18 mouse cellular contexts compared by ENCODE assay signal in the genomic region with DNA sequence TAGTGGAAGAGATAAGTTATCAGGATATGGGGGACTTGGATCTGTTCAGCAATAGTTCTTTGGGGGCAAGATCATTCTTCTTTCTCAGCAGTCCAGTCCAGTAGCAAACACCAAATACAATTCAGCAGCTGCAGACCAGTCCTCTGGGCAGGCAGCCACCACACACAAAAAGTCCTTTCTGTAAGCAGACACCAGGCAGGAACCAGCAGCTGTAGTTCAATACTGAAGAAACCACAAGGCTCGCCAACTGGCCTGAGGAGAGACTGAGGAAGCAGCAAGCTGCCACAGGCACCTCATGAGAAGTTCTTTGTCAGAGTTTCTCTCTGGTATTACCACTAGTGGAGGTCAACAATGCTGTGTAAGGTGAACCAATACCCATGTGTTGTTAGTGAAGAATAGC.
DNase-seq lines count a peak whose midpoint lies in the region; ATAC-seq and TF ChIP-seq lines count a peak whose summit lies in the region.
"Had no signal": no experiment of that assay in that cellular context is flagged by ENCODE, and none has a peak within 500 bp of the region (broad histone marks: within the 10 kb centered on the region; RNA-seq: fewer than 3 reads in every experiment).

No protein-coding gene starts in this region.

- no peak overlapping the region for H3K27ac ChIP-seq in forebrain, postnatal 0 days (ENCODE audit: low read depth, low read length)
- H3K27ac ChIP-seq in forebrain, embryonic 16.5 days (ENCODE audit: low read length) = no peak overlapping the region
- no peak overlapping the region for H3K27ac ChIP-seq in midbrain, postnatal 0 days (ENCODE audit: low read depth, low read length)
- no peak overlapping the region for H3K27ac ChIP-seq in midbrain, embryonic 13.5 days
- H3K27ac ChIP-seq: forebrain, embryonic 15.5 days; gastrocnemius, adult 2 months; heart, adult 2 months; hindbrain, embryonic 10.5 days; hindbrain, embryonic 15.5 days had no signal

- H3K4me3 ChIP-seq in forebrain, postnatal 0 days (ENCODE audit: low read depth, low read length) = no peak overlapping the region
- H3K4me3 ChIP-seq in forebrain, embryonic 16.5 days (replicated peaks; ENCODE audit: low read length) = no peak overlapping the region
- H3K4me3 ChIP-seq in midbrain, postnatal 0 days (ENCODE audit: low read depth, low read length) = no peak overlapping the region
- no peak overlapping the region for H3K4me3 ChIP-seq in midbrain, embryonic 13.5 days (replicated peaks)
- H3K4me3 ChIP-seq: forebrain, embryonic 15.5 days; gastrocnemius, adult 2 months; heart, adult 2 months; heart, embryonic 12.5 days; hindbrain, embryonic 10.5 days; hindbrain, embryonic 15.5 days had no signal

- H3K4me1 ChIP-seq in forebrain, postnatal 0 days (ENCODE audit: insufficient read depth) = peaks cover 10% of the 10 kb centered on the region
- H3K4me1 ChIP-seq in forebrain, embryonic 16.5 days (replicated peaks; ENCODE audit: control insufficient read depth, insufficient read depth, low read length) = peaks cover 12% of the 10 kb centered on the region
- peaks cover 7% of the 10 kb centered on the region; the same call in 1 of the 2 replicates for H3K4me1 ChIP-seq in midbrain, postnatal 0 days (ENCODE audit: insufficient read depth, low read length)
- H3K4me1 ChIP-seq in midbrain, embryonic 13.5 days (replicated peaks) = peaks cover 11% of the 10 kb centered on the region

- no peak overlapping the region for H3K4me2 ChIP-seq in forebrain, postnatal 0 days (ENCODE audit: low read depth)
- H3K4me2 ChIP-seq in forebrain, embryonic 16.5 days (ENCODE audit: low read length) = no peak overlapping the region
- H3K4me2 ChIP-seq in midbrain, postnatal 0 days (ENCODE audit: low read depth, low read length, poor library complexity, severe bottlenecking) = no peak overlapping the region
- no peak overlapping the region for H3K4me2 ChIP-seq in midbrain, embryonic 13.5 days (replicated peaks)
- H3K4me2 ChIP-seq: forebrain, embryonic 15.5 days; heart, embryonic 12.5 days; hindbrain, embryonic 15.5 days had no signal

- peak; percentile 26 for DNase-seq in forebrain, postnatal 0 days
- peak; percentile 27 for DNase-seq in kidney, postnatal 10 days
- no peak for DNase-seq in kidney, adult 18-20 months
- peak; percentile 47 for DNase-seq in midbrain, postnatal 0 days (ENCODE audit: low spot score)
- DNase-seq in cerebellum, adult 9-11 months = no peak
- DNase-seq: adrenal gland, postnatal 14 days; cerebellum, adult 18-20 months; gastrocnemius, adult 2 months; heart, adult 2 months had no signal

- 42% methylated on average over 1 of the region's 1 CpGs for WGBS in forebrain, postnatal 0 days
- WGBS in forebrain, embryonic 16.5 days = 60% methylated on average over 1 of the region's 1 CpGs
- WGBS in midbrain, postnatal 0 days = 76% methylated on average over 1 of the region's 1 CpGs
- 83% methylated on average over 1 of the region's 1 CpGs for WGBS in midbrain, embryonic 13.5 days

- no peaks in the 10 kb centered on the region for H3K27me3 ChIP-seq in forebrain, postnatal 0 days (ENCODE audit: insufficient read depth, low read length)
- no peaks in the 10 kb centered on the region for H3K27me3 ChIP-seq in forebrain, embryonic 16.5 days (replicated peaks; ENCODE audit: control insufficient read depth, insufficient read depth, low read length)
- H3K27me3 ChIP-seq in midbrain, postnatal 0 days (ENCODE audit: insufficient read depth, low read length) = no peaks in the 10 kb centered on the region
- H3K27me3 ChIP-seq in midbrain, embryonic 13.5 days = no peaks in the 10 kb centered on the region
- H3K27me3 ChIP-seq: forebrain, embryonic 15.5 days; heart, embryonic 12.5 days; hindbrain, embryonic 15.5 days; Patski had no signal

- H3K9ac ChIP-seq in forebrain, postnatal 0 days = no peak overlapping the region
- H3K9ac ChIP-seq in forebrain, embryonic 16.5 days (replicated peaks; ENCODE audit: low read depth, low read length) = no peak overlapping the region
- H3K9ac ChIP-seq in midbrain, postnatal 0 days (replicated peaks; ENCODE audit: low read length, poor library complexity, severe bottlenecking) = no peak overlapping the region
- no peak overlapping the region for H3K9ac ChIP-seq in midbrain, embryonic 13.5 days (replicated peaks)
- H3K9ac ChIP-seq: forebrain, embryonic 15.5 days; heart, embryonic 12.5 days; hindbrain, embryonic 15.5 days had no signal

- no peaks in the 10 kb centered on the region for H3K9me3 ChIP-seq in forebrain, postnatal 0 days (ENCODE audit: low read length)
- H3K9me3 ChIP-seq in forebrain, embryonic 16.5 days (ENCODE audit: control insufficient read depth, low read length) = no peaks in the 10 kb centered on the region
- no peaks in the 10 kb centered on the region for H3K9me3 ChIP-seq in midbrain, postnatal 0 days (ENCODE audit: low read length)
- no peaks in the 10 kb centered on the region for H3K9me3 ChIP-seq in midbrain, embryonic 13.5 days
- H3K9me3 ChIP-seq: forebrain, embryonic 15.5 days; heart, embryonic 12.5 days; hindbrain, embryonic 10.5 days; hindbrain, embryonic 15.5 days had no signal

- no peak for ATAC-seq in forebrain, postnatal 0 days
- ATAC-seq in forebrain, embryonic 16.5 days = no peak
- ATAC-seq in midbrain, postnatal 0 days (ENCODE audit: low FRiP score) = no peak
- no peak for ATAC-seq in midbrain, embryonic 13.5 days
- ATAC-seq: activated CD4-positive, CD25-positive, alpha-beta regulatory T cell, adult 4 months; inflammation-experienced regulatory T-cells, adult 6 months; Patski had no signal

- no peaks in the 10 kb centered on the region for H3K36me3 ChIP-seq in forebrain, postnatal 0 days (ENCODE audit: insufficient read depth)
- H3K36me3 ChIP-seq in forebrain, embryonic 16.5 days (ENCODE audit: control insufficient read depth, insufficient read depth) = no peaks in the 10 kb centered on the region
- H3K36me3 ChIP-seq in midbrain, postnatal 0 days (ENCODE audit: insufficient read depth, low read length) = no peaks in the 10 kb centered on the region
- H3K36me3 ChIP-seq in midbrain, embryonic 13.5 days = no peaks in the 10 kb centered on the region
- H3K36me3 ChIP-seq: forebrain, embryonic 15.5 days; heart, embryonic 12.5 days; hindbrain, embryonic 10.5 days; hindbrain, embryonic 15.5 days had no signal

- no peak for TF ChIP-seq CTCF in forebrain, postnatal 0 days (IDR thresholded peaks at IDR 0.05; ENCODE audit: low read depth)
- TF ChIP-seq CTCF in midbrain, postnatal 0 days (IDR thresholded peaks at IDR 0.05) = no peak

Comparison
In these comparisons a context has a peak if more than half of its experiments do, and no peak if none do; other contexts are left out.
1. DNase-seq: peak in forebrain, postnatal 0 days (single experiment), kidney, postnatal 10 days (single experiment) and midbrain, postnatal 0 days (single experiment); none in kidney, adult 18-20 months (single experiment) and cerebellum, adult 9-11 months (single experiment).